Mouse (Mus musculus) intestine, embryonic 16.5 days (tissue): ENCODE measurements around the gene Rbm8a. TPM values are rescaled to one million over a fixed set of nuclear protein-coding genes. Genes with fewer than 3 reads are reported as not detected.
A peak's percentile ranks its signal among the peaks of the same experiment; 100 is the strongest.

ENCODE experiments used
- ATAC-seq: fragments of 200-750 bp; cut with Nextera tagmentation; 2 replicates; pipeline ENCODE4 v1.8.0; 2017; ENCODE audit warnings: moderate TSS enrichment, moderate library complexity
- H3K27ac ChIP-seq: fragments of 300-500 bp; sonication (generic); 2 replicates; pipeline ENCODE4 v1.5.1; 2014; ENCODE audit warnings: mild to moderate bottlenecking, low read length
- H3K27me3 ChIP-seq: fragments of 300-500 bp; sonication (generic); replicated peaks from 2 replicates; pipeline ENCODE4 v1.6.1; 2014; ENCODE audit warnings: low read length, control low read depth, mixed read lengths; ENCODE audit not compliant: control insufficient read depth, insufficient read depth
- H3K36me3 ChIP-seq: fragments of 300-500 bp; sonication (generic); 2 replicates; pipeline ENCODE4 v1.6.1; 2014; ENCODE audit warnings: low read length, control low read depth; ENCODE audit not compliant: control insufficient read depth, insufficient read depth
- H3K4me1 ChIP-seq: fragments of 300-500 bp; sonication (generic); 2 replicates; pipeline ENCODE4 v1.6.1; 2014; ENCODE audit warnings: low read length, control low read depth, mixed read lengths; ENCODE audit not compliant: control insufficient read depth, insufficient read depth
- H3K4me2 ChIP-seq: fragments of 300-500 bp; sonication (generic); 2 replicates; pipeline ENCODE4 v1.6.1; 2014; ENCODE audit warnings: low read depth, low read length, control low read depth
- H3K4me3 ChIP-seq: fragments of 300-500 bp; sonication (generic); 2 replicates; pipeline ENCODE4 v1.5.1; 2014; ENCODE audit warnings: mild to moderate bottlenecking, low read length
- H3K9ac ChIP-seq: fragments of 300-500 bp; sonication (generic); 2 replicates; pipeline ENCODE4 v1.6.1; 2014; ENCODE audit warnings: low read depth, low read length
- H3K9me3 ChIP-seq: fragments of 300-500 bp; sonication (generic); 2 replicates; pipeline ENCODE4 v1.6.1; 2016; ENCODE audit warnings: low read length, control low read depth; ENCODE audit not compliant: control insufficient read depth
- WGBS: fragments of 180-500 bp; shearing (Covaris S2); extraction: QIAGEN DNeasy Blood & Tissue Kit; methylation state at CpG from one replicate; pipeline ENCODE4 v1.1.7; 2014; 5-methylcytosine and 5-hydroxymethylcytosine counted together
- polyA plus RNA-seq: library from polyadenylated mRNA; unstranded; fragments of >200 nt; fragmentation: Nextera tagmentation; extraction: Ambion mirVana; gene quantifications from 2 replicates; pipeline ENCODE4 v1.2.1, GENCODE M21; 2015

Gene Rbm8a
- 100 and 103 TPM in 2 replicates for polyA plus RNA-seq

DNA sequence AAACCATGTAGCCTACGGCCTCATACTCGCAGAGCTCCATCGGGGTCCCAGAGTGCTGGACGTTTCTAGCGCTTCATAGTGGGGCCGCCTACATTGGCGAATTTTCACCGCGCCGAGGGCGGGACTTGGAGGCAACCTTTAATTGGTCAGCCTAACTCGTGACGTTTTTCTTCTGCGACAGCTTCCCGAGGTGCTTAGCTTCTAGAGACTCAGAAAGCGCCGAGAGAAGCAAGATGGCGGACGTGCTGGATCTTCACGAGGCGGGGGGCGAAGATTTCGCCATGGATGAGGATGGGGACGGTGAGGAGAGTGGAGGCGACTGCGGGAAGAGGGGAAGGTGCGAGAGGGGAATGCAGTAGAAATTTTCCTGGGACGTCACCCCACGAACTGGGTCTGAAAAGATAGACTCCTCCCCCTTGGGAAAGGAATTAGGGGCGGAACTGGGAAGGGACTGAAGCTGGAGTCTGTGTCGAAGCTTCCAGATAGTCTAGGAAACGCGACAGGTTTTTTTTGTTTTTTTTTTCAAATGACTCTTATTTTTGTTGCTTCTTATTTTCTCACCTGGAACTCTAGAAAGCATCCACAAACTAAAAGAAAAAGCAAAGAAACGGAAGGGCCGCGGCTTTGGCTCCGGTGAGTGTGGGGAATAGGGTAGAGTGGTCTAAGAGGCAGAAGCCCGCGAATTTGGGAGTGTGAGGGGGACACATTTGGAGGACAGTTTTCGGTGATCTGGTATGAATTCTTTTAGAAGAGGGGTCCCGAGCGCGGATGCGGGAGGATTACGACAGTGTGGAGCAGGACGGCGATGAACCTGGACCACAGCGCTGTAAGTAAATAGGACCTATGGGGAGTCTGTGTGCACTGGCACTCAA, at the start of gene Rbm8a:
TSS of gene Rbm8a (plus strand) at position 205 of the 872 bp plus-strand sequence.
- no peaks in the 10 kb centered on the region for H3K36me3 ChIP-seq
- WGBS: under 1% methylated on average over 48 of the region's 48 CpGs

GRCm38 (mm10) chr3:96581141-96581540, 48.6 kb upstream of the Rbm8a start:
- H3K9ac ChIP-seq: no peak overlapping the region
- H3K4me2 ChIP-seq: no peak overlapping the region
- H3K4me1 ChIP-seq: peaks cover 8% of the 10 kb centered on the region; the same call in 1 of the 2 replicates
- no peak overlapping the region for H3K4me3 ChIP-seq
- H3K27me3 ChIP-seq: no peaks in the 10 kb centered on the region
- 60% methylated on average over 6 of the region's 6 CpGs for WGBS
- H3K27ac ChIP-seq: no peak overlapping the region
- no peaks in the 10 kb centered on the region for H3K36me3 ChIP-seq
- no peak for ATAC-seq
- H3K9me3 ChIP-seq: no peaks in the 10 kb centered on the region

More for the DNA sequence above, at the start of gene Rbm8a:
- Histone ChIP-seq H3K27ac (peak within 1 kb of the TSS; percentile 72), H3K27me3 (no peaks in the 10 kb centered on the region), H3K9me3 (no peaks in the 10 kb centered on the region), H3K9ac (peak within 1 kb of the TSS; percentile 81), H3K4me1 (peaks cover 11% of the 10 kb centered on the region), H3K4me2 (peak within 1 kb of the TSS; percentile 83), H3K4me3 (peak within 1 kb of the TSS; percentile 76)
- peak; percentile 96 for ATAC-seq

GRCm38 (mm10) chr3:96581771-96582515, 47.8 kb upstream of the Rbm8a start:
- Histone ChIP-seq H3K36me3 (no peaks in the 10 kb centered on the region), H3K4me1 (peaks cover 7% of the 10 kb centered on the region; the same call in 1 of the 2 replicates), H3K27me3 (no peaks in the 10 kb centered on the region), H3K9ac (no peak overlapping the region), H3K4me2 (no peak overlapping the region), H3K27ac (no peak overlapping the region), H3K4me3 (no peak overlapping the region), H3K9me3 (no peaks in the 10 kb centered on the region)
- no peak for ATAC-seq
- WGBS: 79% methylated on average over 16 of the region's 16 CpGs

- no peaks in the 10 kb centered on the region; the same call in 1 of the 2 replicates for H3K4me1 ChIP-seq
- no peak overlapping the region for H3K4me2 ChIP-seq
- ATAC-seq: no peak
- 91% methylated on average over 5 of the region's 5 CpGs for WGBS
- H3K27ac ChIP-seq: no peak overlapping the region
- H3K9me3 ChIP-seq: no peaks in the 10 kb centered on the region
- no peak overlapping the region for H3K9ac ChIP-seq
- no peaks in the 10 kb centered on the region for H3K27me3 ChIP-seq
- no peak overlapping the region for H3K4me3 ChIP-seq
- H3K36me3 ChIP-seq: no peaks in the 10 kb centered on the region
Observed at GRCm38 (mm10) chr3:96583386-96583785, 46.3 kb upstream of the Rbm8a start.

DNA sequence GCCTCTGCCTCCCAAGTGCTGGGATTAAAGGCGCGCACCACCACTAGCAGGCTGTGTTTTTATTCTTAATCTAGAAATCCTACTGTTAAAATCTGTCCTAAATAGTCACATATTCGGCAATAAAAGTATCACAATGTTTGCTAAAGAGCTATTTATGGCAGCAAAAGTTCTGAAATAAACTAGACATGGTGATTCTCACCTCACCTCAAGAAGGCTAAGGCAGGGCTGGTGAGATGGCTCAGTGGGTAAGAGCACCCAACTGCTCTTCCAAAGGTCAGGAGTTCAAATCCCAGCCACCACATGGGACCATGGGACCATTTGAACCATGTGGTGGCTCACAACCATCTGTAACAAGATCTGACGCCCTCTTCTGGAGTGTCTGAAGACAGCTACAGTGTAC, 39.1 kb upstream of the Rbm8a start:
- ATAC-seq: no peak
- peaks cover 3% of the 10 kb centered on the region; the same call in 1 of the 2 replicates for H3K4me1 ChIP-seq
- no peaks in the 10 kb centered on the region; the same call in 1 of the 2 replicates for H3K27me3 ChIP-seq
- no peak overlapping the region for H3K9ac ChIP-seq
- H3K36me3 ChIP-seq: no peaks in the 10 kb centered on the region
- H3K4me2 ChIP-seq: no peak overlapping the region
- no peak overlapping the region for H3K4me3 ChIP-seq
- no peak overlapping the region for H3K27ac ChIP-seq
- H3K9me3 ChIP-seq: no peaks in the 10 kb centered on the region
- WGBS: 82% methylated on average over 4 of the region's 4 CpGs

DNA sequence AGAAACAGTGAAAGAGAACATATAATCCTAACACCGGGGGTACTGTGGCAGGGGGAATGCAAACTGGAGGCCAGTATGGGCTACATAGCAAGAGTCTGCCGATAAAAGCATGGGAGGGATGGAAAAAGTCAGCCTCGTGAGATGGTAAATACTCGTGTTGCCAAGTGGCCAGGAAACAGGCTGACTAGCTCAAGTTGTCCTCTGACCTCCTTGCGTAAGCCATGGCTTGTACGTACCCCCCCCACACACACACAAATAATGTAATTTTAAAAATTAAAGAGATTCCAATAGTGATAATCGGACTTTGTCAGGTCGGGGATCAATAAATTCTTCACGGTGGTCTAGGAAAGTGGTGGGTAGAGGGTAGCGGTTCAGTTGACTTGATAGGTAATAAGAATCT, 36.4 kb upstream of the Rbm8a start:
- Histone ChIP-seq H3K9ac (peak overlapping the region; percentile 80), H3K36me3 (no peaks in the 10 kb centered on the region), H3K9me3 (no peaks in the 10 kb centered on the region), H3K27me3 (peaks cover 11% of the 10 kb centered on the region), H3K4me1 (peaks cover 20% of the 10 kb centered on the region), H3K4me3 (peak overlapping the region; percentile 72), H3K27ac (peak overlapping the region; percentile 87; the same call in 1 of the 2 replicates), H3K4me2 (peak overlapping the region; percentile 76)
- under 1% methylated on average over 10 of the region's 10 CpGs for WGBS
- no peak for ATAC-seq

- ATAC-seq: peak; percentile 93
- Histone ChIP-seq H3K4me3 (peak within 1 kb of the TSS; percentile 72), H3K27me3 (peaks cover 15% of the 10 kb centered on the region), H3K27ac (peak within 1 kb of the TSS; percentile 87), H3K9me3 (no peaks in the 10 kb centered on the region), H3K9ac (peak within 1 kb of the TSS; percentile 80), H3K4me2 (peak within 1 kb of the TSS; percentile 76), H3K36me3 (no peaks in the 10 kb centered on the region), H3K4me1 (peaks cover 24% of the 10 kb centered on the region)
- under 1% methylated on average over 36 of the region's 38 CpGs for WGBS
Observed at GRCm38 (mm10) chr3:96593790-96594560, 35.8 kb upstream of the Rbm8a start, which contains the start of gene Polr3gl. TSS of gene Polr3gl (minus strand) at chr3:96594181.

DNA sequence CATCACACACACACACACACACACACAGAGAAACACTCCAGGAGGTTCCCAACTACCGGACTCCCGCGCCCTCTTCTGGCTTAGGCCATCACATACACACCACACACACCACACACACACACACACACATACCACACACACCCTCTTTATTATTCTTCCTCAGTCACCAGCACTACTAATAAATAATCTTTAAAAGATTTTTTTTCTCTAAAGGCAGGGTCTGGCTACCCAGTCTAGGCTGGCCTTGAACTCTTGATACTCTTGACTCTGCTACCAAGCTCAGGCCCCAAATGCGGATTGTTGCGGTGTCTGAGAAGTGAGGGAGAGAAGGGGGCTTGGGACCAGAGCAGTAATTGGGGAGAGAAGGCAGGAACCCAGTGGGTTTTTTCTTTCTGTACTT, 34.9 kb upstream of the Rbm8a start:
- H3K9me3 ChIP-seq: no peaks in the 10 kb centered on the region
- no peak overlapping the region for H3K9ac ChIP-seq
- H3K4me3 ChIP-seq: no peak overlapping the region
- peaks cover 24% of the 10 kb centered on the region for H3K4me1 ChIP-seq
- no peak overlapping the region for H3K4me2 ChIP-seq
- no peak overlapping the region for H3K27ac ChIP-seq
- peaks cover 20% of the 10 kb centered on the region for H3K27me3 ChIP-seq
- WGBS: 73% methylated on average over 5 of the region's 5 CpGs
- no peaks in the 10 kb centered on the region for H3K36me3 ChIP-seq
- ATAC-seq: no peak
